Mouse (Mus musculus) liver, postnatal 0 days (tissue): ENCODE data around the gene Defb28. TPM values are rescaled to one million over a fixed set of nuclear protein-coding genes. Genes with fewer than 3 reads are reported as not detected.

ENCODE experiments used
- ATAC-seq: fragments of 200-750 bp; cut with Nextera tagmentation; 2 replicates; pipeline ENCODE4 v1.8.0; 2017; ENCODE audit warnings: mild to moderate bottlenecking, moderate library complexity
- DNase-seq: peaks from one replicate; pipeline ENCODE4 v3.0.0-alpha.2; 2016
- H3K27ac ChIP-seq: fragments of 300-500 bp; sonication (generic); 2 replicates; pipeline ENCODE4 v1.5.1; 2014; ENCODE audit warnings: antibody characterized with exemption, moderate library complexity, mild to moderate bottlenecking, low read depth
- H3K27me3 ChIP-seq: fragments of 300-500 bp; sonication (generic); 2 replicates; pipeline ENCODE4 v1.6.1; 2014; ENCODE audit warnings: low read length, control low read depth, mixed read lengths; ENCODE audit not compliant: insufficient read depth
- H3K36me3 ChIP-seq: fragments of 300-500 bp; sonication (generic); replicated peaks from 2 replicates; pipeline ENCODE4 v1.6.1; 2014; ENCODE audit warnings: mild to moderate bottlenecking, control low read depth, low read length, moderate library complexity, mixed read lengths; ENCODE audit not compliant: insufficient read depth
- H3K4me1 ChIP-seq: fragments of 300-500 bp; sonication (generic); 2 replicates; pipeline ENCODE4 v1.6.1; 2014; ENCODE audit warnings: antibody characterized with exemption, mild to moderate bottlenecking, control low read depth; ENCODE audit not compliant: insufficient read depth
- H3K4me2 ChIP-seq: fragments of 300-500 bp; sonication (generic); 2 replicates; pipeline ENCODE4 v1.6.1; 2014; ENCODE audit warnings: low read depth, mild to moderate bottlenecking, low read length, moderate library complexity, mixed read lengths
- H3K4me3 ChIP-seq: fragments of 300-500 bp; sonication (generic); 2 replicates; pipeline ENCODE4 v1.5.1; 2014; ENCODE audit warnings: low read depth, low read length
- H3K9ac ChIP-seq: fragments of 300-500 bp; sonication (generic); replicated peaks from 2 replicates; pipeline ENCODE4 v1.6.1; 2014; ENCODE audit warnings: mild to moderate bottlenecking, moderate library complexity
- H3K9me3 ChIP-seq: fragments of 300-500 bp; sonication (generic); 2 replicates; pipeline ENCODE4 v1.6.1; 2016; ENCODE audit warnings: mild to moderate bottlenecking, control low read depth, low read length, mixed read lengths
- CTCF ChIP-seq: sonication (generic); IDR thresholded peaks from 2 replicates; pipeline ENCODE4 v1.5.1; 2016; ENCODE audit warnings: antibody characterized with exemption, low read depth
- EP300 ChIP-seq: IDR thresholded peaks from 2 replicates; pipeline ENCODE4 v1.6.1; 2016; ENCODE audit warnings: antibody characterized with exemption, low read depth, mild to moderate bottlenecking
- WGBS: fragments of 180-500 bp; shearing (Covaris S2); extraction: QIAGEN DNeasy Blood & Tissue Kit; methylation state at CpG from one replicate; pipeline ENCODE4 v1.1.7; 2014; ENCODE audit not compliant: insufficient replicate concordance; 5-methylcytosine and 5-hydroxymethylcytosine counted together
- polyA plus RNA-seq: library from polyadenylated mRNA; unstranded; fragments of >200 nt; fragmentation: Nextera tagmentation; extraction: Ambion mirVana; gene quantifications from 2 replicates; pipeline ENCODE4 v1.2.1, GENCODE M21; 2015

Gene Defb28
- polyA plus RNA-seq, 1 experiment from 2014 or later, result not detected

DNA sequence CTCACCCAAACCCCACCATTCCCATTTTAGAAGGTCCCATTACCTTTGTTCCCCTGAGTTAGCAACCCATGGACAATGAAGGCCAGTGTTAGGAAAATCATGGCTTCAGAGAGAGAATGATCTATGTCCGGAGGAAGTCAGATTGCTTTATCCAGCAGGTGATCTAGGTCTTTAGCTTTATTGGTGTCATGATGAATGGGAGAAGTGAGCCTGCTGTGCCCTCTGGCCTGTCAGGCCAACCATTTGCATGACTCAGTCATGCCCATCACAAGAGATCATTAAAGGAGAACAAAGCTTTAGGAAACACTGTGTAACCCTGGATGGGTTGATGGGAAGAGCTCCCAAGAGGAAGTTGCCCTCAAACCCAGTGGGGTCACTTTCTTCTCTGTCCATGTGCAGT lies 6.5 kb upstream of the Defb28 start, which contains the start of gene Defb26:
Defb26 (minus strand) TSS at position 101 of the 400 bp plus-strand sequence.
- ATAC-seq, result no peak
- H3K27me3 ChIP-seq, result no peaks in the 10 kb centered on the region
- H3K4me1 ChIP-seq, result no peaks in the 10 kb centered on the region
- no peak within 1 kb of the TSS for H3K4me3 ChIP-seq
- TF ChIP-seq CTCF (no peak), EP300 (no peak)
- no peaks in the 10 kb centered on the region for H3K9me3 ChIP-seq
- no peak for DNase-seq
- H3K36me3 ChIP-seq, result no peaks in the 10 kb centered on the region
- H3K4me2 ChIP-seq, result no peak within 1 kb of the TSS
- H3K27ac ChIP-seq, result no peak within 1 kb of the TSS
- 79% methylated on average over 1 of the region's 1 CpGs for WGBS
- H3K9ac ChIP-seq, result no peak within 1 kb of the TSS

DNA sequence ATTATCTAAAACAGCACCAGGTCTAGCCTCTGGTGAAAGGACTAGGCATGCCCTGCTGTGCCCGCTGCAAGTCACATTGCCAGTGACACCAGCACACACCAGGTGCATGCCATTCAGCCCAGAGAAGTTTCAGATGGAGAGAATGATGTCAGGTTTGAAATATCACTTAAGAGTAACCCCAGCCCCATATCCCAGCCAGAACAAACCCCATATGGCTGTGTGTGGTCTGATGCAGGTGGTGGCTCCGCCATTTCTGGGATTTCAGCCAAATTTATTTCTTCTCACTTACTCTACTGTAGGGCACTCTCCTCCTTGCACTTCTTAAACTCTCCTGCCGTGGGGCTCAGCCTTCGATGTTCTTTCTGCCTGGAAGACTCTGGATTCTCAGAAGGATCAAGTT lies 2.0 kb upstream of the Defb28 start:
- no peaks in the 10 kb centered on the region for H3K36me3 ChIP-seq
- no peak overlapping the region for H3K4me2 ChIP-seq
- H3K27me3 ChIP-seq, result no peaks in the 10 kb centered on the region
- H3K27ac ChIP-seq, result no peak overlapping the region
- no peaks in the 10 kb centered on the region for H3K9me3 ChIP-seq
- H3K4me3 ChIP-seq, result no peak overlapping the region
- no peak overlapping the region for H3K9ac ChIP-seq
- WGBS, result 67% methylated on average over 4 of the region's 4 CpGs
- DNase-seq (no peak), ATAC-seq (no peak)
- H3K4me1 ChIP-seq, result no peaks in the 10 kb centered on the region
- no peak for TF ChIP-seq CTCF
- no peak for TF ChIP-seq EP300

- Histone ChIP-seq H3K4me1 (no peaks in the 10 kb centered on the region), H3K27ac (no peak within 1 kb of the TSS), H3K9me3 (no peaks in the 10 kb centered on the region), H3K36me3 (no peaks in the 10 kb centered on the region), H3K4me3 (no peak within 1 kb of the TSS), H3K4me2 (no peak within 1 kb of the TSS), H3K27me3 (no peaks in the 10 kb centered on the region), H3K9ac (no peak within 1 kb of the TSS)
- TF ChIP-seq CTCF (no peak), EP300 (no peak)
- no peak for DNase-seq
- 52% methylated on average over 13 of the region's 13 CpGs for WGBS
- ATAC-seq, result no peak
Measured at GRCm38 (mm10) chr2:152539944-152540710, 22.1 kb downstream of the Defb28 start, which contains the start of gene Defb29. Gene Defb29 (minus strand): TSS chr2:152540098.

DNA sequence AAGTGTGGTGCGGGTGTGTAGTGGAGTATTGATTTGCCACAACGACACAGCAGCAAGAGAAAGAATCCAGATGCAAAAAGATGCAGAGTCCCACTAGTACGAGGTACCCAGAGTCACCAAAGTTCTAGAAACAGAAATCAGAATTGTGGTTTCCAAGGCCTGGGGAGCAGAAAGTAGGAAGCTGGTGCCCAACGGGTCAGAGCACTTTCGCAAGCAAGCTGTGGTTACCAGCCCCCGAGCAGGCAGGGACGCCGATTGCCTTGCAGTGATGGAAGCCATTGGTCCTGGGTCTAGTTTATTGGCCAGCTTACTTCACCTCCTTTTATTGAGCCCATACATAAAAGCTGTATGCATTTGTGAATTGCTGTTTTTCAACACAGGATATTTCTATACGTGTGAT lies 23.9 kb downstream of the Defb28 start:
- TF ChIP-seq EP300, result no peak
- TF ChIP-seq CTCF, result no peak
- no peak for DNase-seq
- H3K4me3 ChIP-seq, result no peak overlapping the region
- no peaks in the 10 kb centered on the region for H3K9me3 ChIP-seq
- H3K4me1 ChIP-seq, result no peaks in the 10 kb centered on the region
- no peaks in the 10 kb centered on the region for H3K27me3 ChIP-seq
- no peak overlapping the region for H3K9ac ChIP-seq
- 44% methylated on average over 9 of the region's 9 CpGs for WGBS
- no peak overlapping the region for H3K4me2 ChIP-seq
- no peak for ATAC-seq
- no peaks in the 10 kb centered on the region for H3K36me3 ChIP-seq
- H3K27ac ChIP-seq, result no peak overlapping the region

GRCm38 (mm10) chr2:152542897-152543296 lies 24.8 kb downstream of the Defb28 start:
- Histone ChIP-seq H3K4me2 (no peak overlapping the region), H3K27me3 (no peaks in the 10 kb centered on the region), H3K27ac (no peak overlapping the region), H3K9me3 (no peaks in the 10 kb centered on the region), H3K4me1 (no peaks in the 10 kb centered on the region), H3K9ac (no peak overlapping the region), H3K4me3 (no peak overlapping the region), H3K36me3 (no peaks in the 10 kb centered on the region)
- DNase-seq (no peak), ATAC-seq (no peak)
- WGBS, result 58% methylated on average over 2 of the region's 2 CpGs
- TF ChIP-seq CTCF (peak; percentile 34), EP300 (no peak)

GRCm38 (mm10) chr2:152543478-152543877 lies 25.4 kb downstream of the Defb28 start:
- Histone ChIP-seq H3K27ac (no peak overlapping the region), H3K27me3 (no peaks in the 10 kb centered on the region), H3K9ac (no peak overlapping the region), H3K9me3 (no peaks in the 10 kb centered on the region), H3K4me2 (no peak overlapping the region), H3K4me3 (no peak overlapping the region), H3K36me3 (no peaks in the 10 kb centered on the region), H3K4me1 (no peaks in the 10 kb centered on the region)
- TF ChIP-seq EP300 (no peak), CTCF (no peak)
- DNase-seq (no peak), ATAC-seq (no peak)
- WGBS, result 65% methylated on average over 4 of the region's 4 CpGs
